Mouse (Mus musculus) forebrain, embryonic 10.5 days (tissue): ENCODE data around the gene Apeh. TPM values are rescaled to one million over a fixed set of nuclear protein-coding genes. Genes with fewer than 3 reads are reported as not detected.

Source experiments
- DNase-seq: peaks from one replicate; pipeline ENCODE4 v3.0.0-alpha.2; 2017; ENCODE audit warnings: low spot score; ENCODE audit errors: extremely low spot score
- H3K27ac ChIP-seq: fragments of 300-500 bp; sonication (generic); 2 replicates; pipeline ENCODE4 v1.5.1; 2016; ENCODE audit warnings: mild to moderate bottlenecking
- H3K27me3 ChIP-seq: fragments of 300-500 bp; sonication (generic); 2 replicates; pipeline ENCODE4 v1.6.1; 2016; ENCODE audit warnings: mild to moderate bottlenecking; ENCODE audit not compliant: poor library complexity, severe bottlenecking
- H3K36me3 ChIP-seq: fragments of 300-500 bp; sonication (generic); replicated peaks from 2 replicates; pipeline ENCODE4 v1.6.1; 2016; ENCODE audit warnings: mild to moderate bottlenecking, moderate library complexity
- H3K4me1 ChIP-seq: fragments of 300-500 bp; sonication (generic); 2 replicates; pipeline ENCODE4 v1.6.1; 2016
- H3K4me3 ChIP-seq: fragments of 300-500 bp; sonication (generic); 2 replicates; pipeline ENCODE4 v1.5.1; 2016; ENCODE audit warnings: mild to moderate bottlenecking, moderate library complexity
- H3K9me3 ChIP-seq: fragments of 300-500 bp; sonication (generic); 2 replicates; pipeline ENCODE4 v1.6.1; 2016; ENCODE audit warnings: mild to moderate bottlenecking, moderate library complexity
- WGBS: fragments of 180-500 bp; shearing (Covaris S2); methylation state at CpG from one replicate; pipeline ENCODE4 v1.1.7; 2016; 5-methylcytosine and 5-hydroxymethylcytosine counted together
- polyA plus RNA-seq: library from polyadenylated mRNA; unstranded; fragments of >200 nt; fragmentation: Nextera tagmentation; extraction: Ambion mirVana; gene quantifications from 2 replicates; pipeline ENCODE4 v1.2.1, GENCODE M21; 2016

The Apeh gene
- polyA plus RNA-seq, 1 experiment from 2014 or later, result 79.4 TPM

GRCm38 (mm10) chr9:108067199-108067598 lies 27.2 kb downstream of the Apeh start:
- DNase-seq, result no peak
- no peaks in the 10 kb centered on the region for H3K9me3 ChIP-seq
- H3K36me3 ChIP-seq, result peaks cover 74% of the 10 kb centered on the region
- H3K27ac ChIP-seq, result no peak overlapping the region
- no peaks in the 10 kb centered on the region for H3K27me3 ChIP-seq
- 89% methylated on average over 7 of the region's 7 CpGs for whole genome bisulfite sequencing
- H3K4me3 ChIP-seq, result no peak overlapping the region
- H3K4me1 ChIP-seq, result peaks cover 3% of the 10 kb centered on the region; the same call in 1 of the 2 replicates

- 53% methylated on average over 5 of the region's 5 CpGs for WGBS
- H3K9me3 ChIP-seq, result no peaks in the 10 kb centered on the region
- H3K4me1 ChIP-seq, result peaks cover 2% of the 10 kb centered on the region; the same call in 1 of the 2 replicates
- H3K36me3 ChIP-seq, result peaks cover 78% of the 10 kb centered on the region
- H3K27ac ChIP-seq, result no peak overlapping the region
- DNase-seq, result peak; percentile 49
- no peak overlapping the region for H3K4me3 ChIP-seq
- no peaks in the 10 kb centered on the region for H3K27me3 ChIP-seq
These were observed 28.9 kb downstream of the Apeh start for GRCm38 (mm10) chr9:108065491-108066011.

- 88% methylated on average over 12 of the region's 12 CpGs for WGBS
- no peak for DNase-seq
- Histone ChIP-seq H3K27me3 (no peaks in the 10 kb centered on the region), H3K4me3 (no peak overlapping the region), H3K4me1 (peaks cover 2% of the 10 kb centered on the region; the same call in 1 of the 2 replicates), H3K36me3 (peaks cover 80% of the 10 kb centered on the region), H3K9me3 (no peaks in the 10 kb centered on the region), H3K27ac (no peak overlapping the region)
These were observed 31.0 kb downstream of the Apeh start for GRCm38 (mm10) chr9:108063361-108063760.

GRCm38 (mm10) chr9:108062142-108062541 lies 32.3 kb downstream of the Apeh start:
- Histone ChIP-seq H3K27ac (no peak overlapping the region), H3K4me1 (no peaks in the 10 kb centered on the region), H3K9me3 (no peaks in the 10 kb centered on the region), H3K27me3 (no peaks in the 10 kb centered on the region), H3K36me3 (peaks cover 91% of the 10 kb centered on the region), H3K4me3 (no peak overlapping the region)
- WGBS, result 84% methylated on average over 3 of the region's 3 CpGs
- DNase-seq, result no peak

- Histone ChIP-seq H3K4me3 (no peak overlapping the region), H3K27ac (no peak overlapping the region), H3K36me3 (peaks cover 96% of the 10 kb centered on the region), H3K27me3 (no peaks in the 10 kb centered on the region), H3K9me3 (no peaks in the 10 kb centered on the region), H3K4me1 (peaks cover 2% of the 10 kb centered on the region)
- 96% methylated on average over 9 of the region's 9 CpGs for WGBS
- no peak for DNase-seq
These were observed 36.1 kb downstream of the Apeh start for GRCm38 (mm10) chr9:108058291-108058690.

- Histone ChIP-seq H3K36me3 (peaks cover 90% of the 10 kb centered on the region), H3K9me3 (no peaks in the 10 kb centered on the region), H3K4me3 (no peak overlapping the region), H3K27ac (no peak overlapping the region), H3K4me1 (peaks cover 13% of the 10 kb centered on the region), H3K27me3 (no peaks in the 10 kb centered on the region)
- 89% methylated on average over 5 of the region's 5 CpGs for WGBS
- DNase-seq, result no peak
These were observed 37.2 kb downstream of the Apeh start for GRCm38 (mm10) chr9:108057262-108057562.

GRCm38 (mm10) chr9:108056361-108057261 lies 37.8 kb downstream of the Apeh start:
- WGBS, result 84% methylated on average over 28 of the region's 28 CpGs

GRCm38 (mm10) chr9:108055661-108056237 lies 38.7 kb downstream of the Apeh start:
- DNase-seq, result no peak
- Histone ChIP-seq H3K36me3 (peaks cover 92% of the 10 kb centered on the region), H3K4me3 (no peak overlapping the region), H3K27me3 (no peaks in the 10 kb centered on the region), H3K9me3 (no peaks in the 10 kb centered on the region), H3K27ac (no peak overlapping the region), H3K4me1 (peaks cover 13% of the 10 kb centered on the region)
- WGBS, result 88% methylated on average over 6 of the region's 6 CpGs

More at GRCm38 (mm10) chr9:108056361-108057261, 37.8 kb downstream of the Apeh start:
- Histone ChIP-seq H3K36me3 (peaks cover 90% of the 10 kb centered on the region), H3K4me1 (peaks cover 13% of the 10 kb centered on the region), H3K4me3 (no peak overlapping the region), H3K9me3 (no peaks in the 10 kb centered on the region), H3K27ac (no peak overlapping the region), H3K27me3 (no peaks in the 10 kb centered on the region)
- no peak for DNase-seq

GRCm38 (mm10) chr9:108055061-108055460 lies 39.3 kb downstream of the Apeh start:
- H3K27me3 ChIP-seq, result no peaks in the 10 kb centered on the region
- DNase-seq, result no peak
- H3K9me3 ChIP-seq, result no peaks in the 10 kb centered on the region
- peaks cover 16% of the 10 kb centered on the region for H3K4me1 ChIP-seq
- 91% methylated on average over 1 of the region's 1 CpGs for WGBS
- H3K4me3 ChIP-seq, result no peak overlapping the region
- peaks cover 91% of the 10 kb centered on the region for H3K36me3 ChIP-seq
- no peak overlapping the region for H3K27ac ChIP-seq

- no peaks in the 10 kb centered on the region for H3K9me3 ChIP-seq
- H3K4me1 ChIP-seq, result peaks cover 22% of the 10 kb centered on the region
- WGBS, result 91% methylated on average over 22 of the region's 22 CpGs
- DNase-seq, result no peak
- no peak overlapping the region for H3K4me3 ChIP-seq
- H3K27ac ChIP-seq, result no peak overlapping the region
- H3K36me3 ChIP-seq, result peaks cover 85% of the 10 kb centered on the region
- no peaks in the 10 kb centered on the region for H3K27me3 ChIP-seq
These were observed 39.9 kb downstream of the Apeh start for GRCm38 (mm10) chr9:108054331-108055040.

GRCm38 (mm10) chr9:108053665-108054225 lies 40.7 kb downstream of the Apeh start:
- H3K27me3 ChIP-seq, result no peaks in the 10 kb centered on the region
- H3K36me3 ChIP-seq, result peaks cover 78% of the 10 kb centered on the region
- H3K4me1 ChIP-seq, result peaks cover 24% of the 10 kb centered on the region
- H3K9me3 ChIP-seq, result no peaks in the 10 kb centered on the region
- DNase-seq, result no peak
- WGBS, result 95% methylated on average over 15 of the region's 15 CpGs
- no peak overlapping the region for H3K27ac ChIP-seq
- no peak overlapping the region for H3K4me3 ChIP-seq

GRCm38 (mm10) chr9:108052885-108053664 lies 41.3 kb downstream of the Apeh start, which contains the start of gene Amigo3:
TSS of gene Amigo3 (plus strand) at chr9:108053159.
- peak; percentile 91 for DNase-seq
- peak within 1 kb of the TSS; percentile 37 for H3K4me3 ChIP-seq
- H3K4me1 ChIP-seq, result peaks cover 30% of the 10 kb centered on the region
- no peaks in the 10 kb centered on the region for H3K9me3 ChIP-seq
- no peak within 1 kb of the TSS; the same call in 1 of the 2 replicates for H3K27ac ChIP-seq
- no peaks in the 10 kb centered on the region for H3K27me3 ChIP-seq
- 58% methylated on average over 20 of the region's 20 CpGs for WGBS
- H3K36me3 ChIP-seq, result peaks cover 71% of the 10 kb centered on the region
